Mouse (Mus musculus): ENCODE measurements around the gene Mrpl53.

The Mrpl53 gene

GRCm38 (mm10) chr6:83108762-83109668 lies at the start of gene Mrpl53:
TSS of gene Mrpl53 (plus strand) at chr6:83109040.
- peak; percentile 81 for DNase-seq (ENCODE audit: inconsistent ontology term)

DNA sequence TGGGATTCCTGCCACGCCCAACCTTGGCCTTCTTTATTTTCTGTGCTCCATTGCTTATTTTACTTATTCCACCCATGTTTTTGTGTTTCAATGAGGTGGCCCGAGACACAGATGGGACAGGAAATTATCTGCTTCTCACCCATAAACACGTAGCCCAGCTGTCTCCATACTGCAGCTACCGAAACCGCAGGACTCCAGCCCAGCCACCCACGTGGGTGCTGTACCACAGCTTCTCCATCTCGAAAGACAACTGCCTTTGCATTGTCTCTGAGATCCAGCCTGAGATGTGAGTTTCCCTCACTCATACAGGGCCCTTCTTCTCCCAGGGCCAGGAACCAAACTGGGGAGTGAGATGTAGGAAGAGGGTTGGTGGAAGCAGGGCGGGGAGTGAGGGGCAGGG lies 42.8 kb upstream of the Mrpl53 start:
- no peak for DNase-seq (ENCODE audit: inconsistent ontology term)

- DNase-seq (ENCODE audit: inconsistent ontology term), result no peak
These were observed 42.4 kb upstream of the Mrpl53 start for GRCm38 (mm10) chr6:83066441-83066840.

DNA sequence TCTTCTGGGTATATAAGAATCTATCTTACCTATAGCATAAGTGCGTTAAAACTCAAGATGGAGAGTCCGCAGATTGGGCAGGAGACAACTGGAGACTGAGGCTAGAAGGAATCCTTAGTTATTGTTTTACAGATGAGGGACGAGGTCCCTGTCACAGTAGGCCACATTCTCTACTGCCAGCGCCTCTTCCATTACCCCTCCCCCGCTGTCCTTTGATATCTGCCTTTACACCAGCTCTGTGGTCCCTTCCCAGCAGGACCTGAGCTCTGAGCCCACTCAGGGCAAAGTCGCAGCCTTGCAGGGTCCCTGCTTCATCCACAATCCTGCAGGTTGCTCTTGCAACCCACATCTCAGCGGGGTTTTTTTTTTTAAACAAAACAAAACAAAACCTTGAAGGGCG lies 40.6 kb upstream of the Mrpl53 start:
- no peak for DNase-seq (ENCODE audit: inconsistent ontology term)

- DNase-seq (ENCODE audit: inconsistent ontology term), result no peak
These were observed 39.9 kb upstream of the Mrpl53 start for GRCm38 (mm10) chr6:83068706-83069487.

DNA sequence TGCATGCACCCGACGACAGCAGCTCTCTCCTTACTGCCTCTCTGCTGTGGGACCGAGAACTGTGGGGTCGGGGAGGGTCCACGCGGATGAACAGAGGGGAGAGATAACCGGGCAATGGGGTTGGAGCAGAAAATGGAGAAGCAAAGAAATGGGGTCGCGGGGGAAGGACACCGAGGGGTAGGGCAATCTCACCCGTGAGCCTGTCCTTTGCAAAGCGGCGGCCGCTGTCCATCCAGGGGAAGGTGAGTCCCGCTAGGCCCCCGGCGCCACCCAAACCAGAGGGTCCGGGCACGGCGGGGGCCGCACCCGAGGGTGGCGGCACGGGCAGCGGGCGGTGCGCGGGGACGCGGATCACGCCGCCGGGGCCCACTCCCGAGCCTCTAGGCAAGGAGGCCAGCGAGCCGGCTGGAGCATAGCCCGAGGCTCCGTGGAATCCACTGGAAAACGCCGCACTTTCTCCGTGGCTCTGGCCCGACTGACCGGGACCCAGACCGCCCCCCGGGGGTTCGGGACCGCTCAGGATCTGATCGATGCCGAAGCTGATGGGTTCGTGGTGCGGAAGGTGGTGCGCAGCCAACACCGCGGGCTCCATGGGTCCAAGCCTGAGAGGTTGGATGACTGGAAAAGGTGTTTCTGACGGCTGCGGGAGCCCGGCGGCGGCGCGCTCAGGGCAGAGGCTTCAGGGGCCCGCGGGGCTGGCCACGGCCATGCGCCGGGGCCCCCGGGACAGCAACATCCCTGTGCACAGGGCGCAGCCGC lies 39.2 kb upstream of the Mrpl53 start:
- DNase-seq (ENCODE audit: inconsistent ontology term), result no peak

DNA sequence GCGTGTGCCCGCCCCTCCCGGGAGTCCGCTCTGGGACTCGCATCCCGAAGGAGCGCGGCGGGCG lies 38.8 kb upstream of the Mrpl53 start, which contains the start of gene Tlx2:
TSS of gene Tlx2 (minus strand) at position 47 of the 64 bp plus-strand sequence.
- no peak for DNase-seq (ENCODE audit: inconsistent ontology term)

DNA sequence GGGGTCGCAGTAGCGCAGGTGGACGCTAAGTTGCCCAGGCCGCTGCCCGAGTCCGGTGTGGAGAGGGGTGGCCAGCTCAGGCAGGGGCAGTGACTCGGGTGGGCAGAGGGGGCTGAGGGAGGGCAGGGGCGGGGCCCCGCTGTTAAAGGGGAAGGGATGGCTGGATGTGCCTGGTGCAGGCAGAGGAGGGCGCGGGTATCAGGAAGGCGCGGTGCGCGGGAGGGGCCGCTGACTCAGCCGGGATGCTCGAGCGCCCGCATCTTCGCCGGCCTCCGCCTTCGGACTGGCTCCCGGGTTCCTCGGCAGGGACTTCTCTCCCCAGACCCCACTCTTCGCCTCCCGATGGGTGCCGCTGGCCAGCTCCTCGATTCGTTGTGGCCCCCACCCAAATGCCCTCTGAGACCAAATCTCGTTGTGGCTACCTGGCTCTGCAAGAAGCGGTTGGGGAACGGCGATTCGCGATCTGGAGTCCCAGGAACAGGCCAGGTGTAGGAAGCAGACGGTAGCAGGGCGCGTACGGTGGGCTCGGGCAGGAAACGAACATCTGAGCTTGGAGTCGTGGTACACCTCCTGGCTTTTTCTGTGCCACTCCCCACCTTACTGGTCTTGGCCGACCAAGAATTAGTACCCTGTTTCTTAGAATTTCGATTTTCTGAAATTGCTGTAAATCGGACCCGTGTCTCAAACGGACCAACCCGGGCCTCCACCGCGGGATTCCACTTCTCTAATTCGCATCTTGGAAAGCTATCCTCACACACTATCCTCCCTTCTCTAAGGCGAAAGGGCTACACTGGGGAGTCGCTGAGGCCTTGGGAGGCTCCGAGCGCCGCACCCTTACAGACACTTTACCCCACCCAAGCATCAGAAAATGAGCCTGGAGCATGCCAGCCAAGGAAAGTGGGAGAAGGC lies 38.3 kb upstream of the Mrpl53 start:
- DNase-seq (ENCODE audit: inconsistent ontology term), result peak; percentile 65

DNA sequence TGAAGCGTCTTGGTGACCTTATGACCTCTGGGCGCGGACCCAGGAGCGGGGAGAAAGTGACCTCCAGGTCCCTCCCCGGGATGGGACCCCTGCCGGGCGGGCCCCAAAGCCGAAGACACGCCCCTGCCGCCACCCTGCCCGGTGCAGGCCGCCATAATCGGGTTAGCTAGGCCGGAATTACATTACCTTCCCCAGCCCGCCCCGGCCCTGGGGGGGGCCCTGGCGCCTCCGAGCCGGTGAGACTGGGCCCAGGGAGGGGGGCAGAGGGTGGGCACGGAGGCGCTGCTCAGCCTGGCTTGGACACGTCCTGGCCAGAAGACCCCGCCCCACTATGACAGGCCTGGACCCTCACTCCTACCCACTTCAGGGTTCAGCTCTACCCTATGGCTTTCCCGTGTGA lies 37.6 kb upstream of the Mrpl53 start:
- DNase-seq (ENCODE audit: inconsistent ontology term), result no peak

GRCm38 (mm10) chr6:83074979-83075378 lies 33.9 kb upstream of the Mrpl53 start:
- no peak for DNase-seq (ENCODE audit: inconsistent ontology term)

DNA sequence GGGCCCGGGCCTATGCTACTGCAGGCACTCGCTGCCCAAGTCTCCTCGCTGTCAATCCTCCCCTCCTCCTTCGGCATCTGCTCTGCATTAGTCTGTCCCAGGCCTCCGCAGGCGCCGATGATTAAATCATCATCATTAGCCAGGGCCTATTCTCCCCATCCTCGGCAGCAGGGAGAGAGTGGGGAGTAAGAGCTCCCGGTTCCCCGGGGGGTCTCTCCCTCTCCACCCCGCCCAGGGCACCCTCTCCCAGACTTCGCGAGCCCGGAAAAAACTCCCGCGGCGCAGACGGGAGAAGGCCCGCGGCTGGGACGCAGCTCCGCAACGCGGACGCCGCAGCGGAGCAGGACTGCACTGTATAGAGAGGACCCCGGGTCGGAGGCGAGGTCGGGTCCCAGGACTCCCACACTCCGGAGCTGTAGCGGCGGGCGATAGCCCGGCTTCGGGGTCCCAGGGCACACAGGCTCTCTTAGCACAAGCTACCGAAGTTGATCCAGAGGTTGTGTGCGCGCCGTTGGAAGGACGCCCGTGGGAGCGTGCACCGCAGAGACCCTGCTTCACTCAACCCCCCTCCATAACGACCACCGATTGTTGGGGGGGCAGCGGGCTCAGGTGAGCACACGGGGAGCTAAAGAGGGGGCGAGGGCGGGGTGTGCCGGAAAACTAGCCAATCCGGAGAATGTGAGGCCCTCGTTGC lies 31.1 kb upstream of the Mrpl53 start, which contains the start of gene Pcgf1:
TSS of gene Pcgf1 (plus strand) at position 240 of the 694 bp plus-strand sequence.
- peak; percentile 57 for DNase-seq (ENCODE audit: inconsistent ontology term)

DNA sequence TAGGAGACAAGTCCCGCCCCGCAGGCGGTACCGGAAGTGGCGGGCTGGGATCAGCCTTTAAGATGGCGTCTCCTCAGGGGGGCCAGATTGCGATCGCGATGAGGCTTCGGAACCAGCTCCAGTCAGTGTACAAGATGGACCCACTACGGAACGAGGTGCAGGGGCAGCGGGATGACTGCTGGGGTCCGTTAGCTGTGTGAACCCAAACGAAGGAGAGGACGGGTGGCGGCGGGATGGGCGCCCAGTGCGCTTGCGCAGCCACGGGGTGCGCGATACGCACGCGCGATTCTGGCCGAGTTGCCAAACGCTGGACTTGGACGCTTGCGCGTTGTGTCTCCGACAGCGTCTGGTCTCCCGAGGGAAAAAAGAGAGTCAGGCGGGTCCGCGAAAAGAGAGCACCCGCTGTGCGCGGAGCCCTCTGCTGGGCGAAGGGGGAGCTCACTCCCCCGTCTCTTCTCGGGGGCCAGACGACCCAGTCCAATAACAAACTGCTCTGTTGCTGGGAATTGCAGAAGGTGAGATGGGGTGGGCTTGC lies 30.4 kb upstream of the Mrpl53 start:
- DNase-seq (ENCODE audit: inconsistent ontology term), result peak; percentile 98

DNA sequence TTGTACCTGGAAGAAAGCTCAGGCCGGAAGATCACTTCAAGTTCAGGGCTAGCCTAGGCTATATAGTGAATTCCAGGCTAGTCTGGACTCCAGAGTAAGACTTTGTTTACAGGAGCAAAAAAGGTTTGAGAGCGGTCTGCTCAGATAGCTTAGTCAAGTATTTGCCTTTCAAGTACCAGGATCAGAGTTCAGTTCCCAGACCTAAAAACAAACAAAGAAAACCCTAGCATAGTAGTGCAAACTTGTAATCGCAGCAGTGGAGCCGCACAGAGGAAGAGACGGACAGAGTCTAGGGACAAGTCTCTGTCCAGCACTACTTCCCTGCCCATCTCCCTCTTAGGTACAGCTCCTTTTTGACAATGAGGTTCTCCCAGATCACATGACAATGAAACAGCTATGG lies 28.6 kb upstream of the Mrpl53 start:
- no peak for DNase-seq (ENCODE audit: inconsistent ontology term)

DNA sequence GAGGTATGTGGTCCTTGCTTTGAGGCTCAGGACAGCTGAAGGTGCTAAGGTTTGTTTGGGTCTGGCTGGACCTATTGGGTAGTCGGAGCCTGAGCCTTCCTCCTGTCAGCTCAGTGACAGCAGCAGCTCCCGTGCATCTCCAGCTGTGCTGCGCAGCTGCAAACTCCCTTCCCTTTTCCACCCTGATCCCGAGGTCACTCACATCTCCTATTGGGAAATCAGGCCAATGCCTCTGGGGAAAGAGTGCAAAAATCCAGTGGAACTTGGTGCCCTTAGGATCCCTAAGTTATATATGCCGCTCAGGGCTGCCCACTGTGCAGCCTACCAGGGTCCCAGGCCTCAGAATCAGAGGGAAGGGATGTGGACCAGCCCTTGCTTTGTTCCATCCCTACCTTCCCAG lies 25.3 kb upstream of the Mrpl53 start:
- no peak for DNase-seq (ENCODE audit: inconsistent ontology term)

DNA sequence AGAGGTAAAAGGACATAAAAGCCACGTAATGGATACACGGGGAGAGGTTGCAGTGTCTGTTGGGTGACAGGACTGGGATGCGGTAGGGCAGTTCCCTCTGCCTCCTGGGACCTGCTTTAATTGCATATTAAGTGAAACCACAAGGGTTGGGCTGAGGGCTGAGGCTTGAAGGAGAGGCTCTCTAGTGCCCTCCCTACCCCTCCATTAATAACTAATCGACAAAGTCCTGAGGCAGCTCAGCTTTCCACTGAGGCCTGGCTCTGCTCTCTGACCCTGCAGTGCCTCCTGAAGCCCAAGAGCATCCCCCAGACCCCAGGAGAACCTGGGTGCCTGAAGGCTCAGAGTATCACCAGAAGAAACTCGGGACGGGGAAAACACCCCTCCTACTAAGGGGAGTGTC lies 24.4 kb upstream of the Mrpl53 start:
- DNase-seq (ENCODE audit: inconsistent ontology term), result no peak

- no peak for DNase-seq (ENCODE audit: inconsistent ontology term)
These were observed 22.5 kb upstream of the Mrpl53 start, which contains the start of gene Lbx2 for GRCm38 (mm10) chr6:83086121-83087035. TSS of gene Lbx2 (plus strand) at chr6:83086367.

DNA sequence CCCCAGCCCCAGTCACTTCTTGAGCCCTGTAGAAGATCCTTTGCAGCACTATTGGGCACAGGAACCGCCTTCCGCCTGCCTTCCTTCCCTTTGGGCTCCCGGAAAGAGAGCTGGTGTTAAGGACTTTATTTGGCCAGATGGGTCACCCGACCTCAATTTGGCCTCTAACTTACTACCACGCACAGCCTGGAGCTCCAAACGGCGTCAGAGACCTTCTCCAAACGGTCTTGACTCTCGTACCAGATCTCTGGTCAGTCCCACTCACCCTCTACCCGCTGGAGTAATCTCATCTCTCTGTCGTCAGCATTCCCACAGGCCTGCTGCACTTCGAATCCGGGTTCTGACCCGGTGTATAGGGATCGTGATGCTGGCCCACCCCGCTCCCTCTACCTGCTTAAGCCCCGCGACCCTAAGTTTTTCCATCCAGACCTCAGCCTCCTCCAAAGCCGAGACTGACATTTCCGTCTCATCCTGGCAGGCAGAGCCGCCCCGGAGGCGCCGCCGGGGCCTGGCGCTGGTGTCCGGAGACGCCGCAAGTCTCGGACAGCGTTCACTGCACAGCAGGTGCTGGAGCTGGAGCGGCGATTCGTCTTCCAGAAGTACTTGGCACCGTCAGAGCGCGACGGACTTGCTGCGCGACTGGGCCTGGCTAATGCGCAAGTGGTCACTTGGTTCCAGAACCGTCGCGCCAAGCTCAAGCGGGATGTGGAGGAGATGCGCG lies 21.5 kb upstream of the Mrpl53 start:
- peak; percentile 27 for DNase-seq (ENCODE audit: inconsistent ontology term)

- DNase-seq (ENCODE audit: inconsistent ontology term), result no peak
These were observed 20.9 kb upstream of the Mrpl53 start for GRCm38 (mm10) chr6:83087926-83088260.
